17 mouse cellular contexts compared by ENCODE assay signal in the genomic region with DNA sequence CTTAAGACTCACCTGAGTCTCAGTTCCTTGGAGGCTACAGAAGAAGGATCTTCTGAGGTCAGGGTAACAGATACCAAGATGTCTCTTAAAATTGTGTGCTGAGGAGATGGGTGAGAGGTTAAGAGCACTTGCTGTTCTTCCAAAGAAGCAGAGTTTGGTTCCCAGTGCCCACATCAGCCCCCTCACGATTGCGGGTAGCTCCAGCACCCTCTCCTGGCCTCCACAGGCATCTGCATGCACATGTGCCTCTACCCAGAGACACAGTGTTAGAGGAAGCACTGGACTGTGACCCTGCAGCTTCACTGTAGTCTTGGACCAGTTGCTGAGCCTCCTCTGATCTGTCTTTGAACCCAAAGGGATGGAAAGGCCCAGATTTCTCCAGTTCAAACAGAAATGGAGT. TPM values are rescaled to one million over a fixed set of nuclear protein-coding genes. Genes with fewer than 3 reads are reported as not detected.
DNase-seq lines count a peak whose midpoint lies in the region; ATAC-seq and TF ChIP-seq lines count a peak whose summit lies in the region.
"Had no signal": no experiment of that assay in that cellular context is flagged by ENCODE, and none has a peak within 500 bp of the region (broad histone marks: within the 10 kb centered on the region; RNA-seq: fewer than 3 reads in every experiment).

No protein-coding gene starts in this region.

- no peak overlapping the region for H3K4me2 ChIP-seq in kidney, embryonic 16.5 days (replicated peaks; ENCODE audit: low read depth, low read length)
- no peak overlapping the region for H3K4me2 ChIP-seq in midbrain, embryonic 16.5 days (ENCODE audit: low read length)
- H3K4me2 ChIP-seq: kidney, embryonic 15.5 days; midbrain, embryonic 15.5 days had no signal

- H3K36me3 ChIP-seq in kidney, adult 2 months (ENCODE audit: control insufficient read depth, insufficient read depth, low read length), result no peaks in the 10 kb centered on the region
- peaks cover 6% of the 10 kb centered on the region for H3K36me3 ChIP-seq in kidney, embryonic 16.5 days (ENCODE audit: insufficient read depth, low read length)
- H3K36me3 ChIP-seq in thymus, adult 2 months (ENCODE audit: control insufficient read depth, insufficient read depth, low read length), result no peaks in the 10 kb centered on the region
- H3K36me3 ChIP-seq in midbrain, embryonic 16.5 days (ENCODE audit: control insufficient read depth, insufficient read depth, low read length), result no peaks in the 10 kb centered on the region
- H3K36me3 ChIP-seq: midbrain, embryonic 15.5 days had no signal

- peaks cover 2% of the 10 kb centered on the region; the same call in 1 of the 2 replicates for H3K4me1 ChIP-seq in kidney, adult 2 months (ENCODE audit: control insufficient read depth, insufficient read depth, low read length)
- peaks cover 3% of the 10 kb centered on the region; the same call in 1 of the 2 replicates for H3K4me1 ChIP-seq in kidney, embryonic 16.5 days (ENCODE audit: insufficient read depth, low read length)
- H3K4me1 ChIP-seq in thymus, adult 2 months (replicated peaks; ENCODE audit: control insufficient read depth, insufficient read depth, low read length), result peaks cover 2% of the 10 kb centered on the region; the same call in 1 of the 2 replicates
- peaks cover 3% of the 10 kb centered on the region; the same call in 1 of the 2 replicates for H3K4me1 ChIP-seq in midbrain, embryonic 16.5 days (ENCODE audit: control insufficient read depth, insufficient read depth, low read length)

- POLR2A ChIA-PET in Patski (lab: Charles Lee), result no interaction called here

- CTCF ChIA-PET in Patski (lab: Charles Lee), result no interaction called here

- no peak for DNase-seq in kidney, adult 2 months
- DNase-seq in thymus, postnatal 0 days (ENCODE audit: low spot score), result peak; percentile 3
- no peak for DNase-seq in thymus, adult 2 months
- DNase-seq in Patski (ENCODE audit: low read depth, low spot score), result no peak
- DNase-seq in spleen, postnatal 14 days (ENCODE audit: low spot score in 2 of 2), result no peak
- DNase-seq: adrenal gland, postnatal 25 days; cerebellum, adult 2 months; gastrocnemius, postnatal 14 days; lung, adult 18-20 months; retina, postnatal 1 day; right cerebral cortex, postnatal 4 days had no signal

- H3K9me3 ChIP-seq in kidney, embryonic 16.5 days (ENCODE audit: low read length), result no peaks in the 10 kb centered on the region
- no peaks in the 10 kb centered on the region for H3K9me3 ChIP-seq in midbrain, embryonic 16.5 days (replicated peaks; ENCODE audit: control insufficient read depth, low read length, poor library complexity, severe bottlenecking)
- H3K9me3 ChIP-seq: midbrain, embryonic 15.5 days had no signal

- in situ Hi-C loops in Patski (cut with MboI; ENCODE audit: low pct_unique_long_range_greater_than_20kb), result no loop called here

- no peak overlapping the region for H3K9ac ChIP-seq in kidney, embryonic 16.5 days (replicated peaks; ENCODE audit: low read length)
- H3K9ac ChIP-seq in midbrain, embryonic 16.5 days (ENCODE audit: low read depth, low read length), result no peak overlapping the region
- H3K9ac ChIP-seq: kidney, embryonic 15.5 days; midbrain, embryonic 15.5 days had no signal

- no peak overlapping the region for H3K4me3 ChIP-seq in kidney, adult 2 months (ENCODE audit: insufficient read depth, low read depth, low read length)
- no peak overlapping the region for H3K4me3 ChIP-seq in kidney, embryonic 16.5 days (ENCODE audit: low read length)
- H3K4me3 ChIP-seq in thymus, adult 2 months (ENCODE audit: control insufficient read depth, insufficient read depth, low read length), result no peak overlapping the region
- H3K4me3 ChIP-seq in midbrain, embryonic 16.5 days (ENCODE audit: low read depth, low read length), result no peak overlapping the region
- H3K4me3 ChIP-seq: erythroblast, embryonic 14.5 days; kidney, embryonic 15.5 days; midbrain, embryonic 15.5 days had no signal

- H3K27ac ChIP-seq in kidney, adult 2 months (ENCODE audit: insufficient read depth, low read depth, low read length), result no peak overlapping the region
- H3K27ac ChIP-seq in kidney, embryonic 16.5 days (ENCODE audit: low read length), result no peak overlapping the region
- no peak overlapping the region for H3K27ac ChIP-seq in thymus, adult 2 months (ENCODE audit: control insufficient read depth, insufficient read depth, low read length)
- no peak overlapping the region for H3K27ac ChIP-seq in midbrain, embryonic 16.5 days (ENCODE audit: low read length)
- H3K27ac ChIP-seq: kidney, embryonic 15.5 days; midbrain, embryonic 15.5 days had no signal

- 0 out of 2 replicates have a peak, but pooled peaks have one; percentile 17 for TF ChIP-seq CTCF in kidney, adult 2 months (conservative IDR thresholded peaks at IDR 0.05; ENCODE audit: insufficient read depth, insufficient read length, low read depth, low read length)
- TF ChIP-seq CTCF in thymus, adult 2 months (IDR thresholded peaks at IDR 0.05; ENCODE audit: borderline replicate concordance, control insufficient read depth, extremely low read depth, insufficient read depth, low read length, poor library complexity), result no peak
- peak; percentile 12 for TF ChIP-seq CTCF in Patski (IDR thresholded peaks at IDR 0.05)

- no peak for TF ChIP-seq POLR2A in kidney, adult 2 months (IDR thresholded peaks at IDR 0.05; ENCODE audit: low read depth, low read length)
- TF ChIP-seq POLR2A in thymus, adult 2 months (IDR thresholded peaks at IDR 0.05; ENCODE audit: control insufficient read depth, extremely low read depth, insufficient read depth, low read length, poor library complexity), result no peak

- 68% methylated on average over 2 of the region's 2 CpGs for WGBS in kidney, adult 2 months
- whole genome bisulfite sequencing in kidney, embryonic 16.5 days, result 57% methylated on average over 2 of the region's 2 CpGs
- 72% methylated on average over 2 of the region's 2 CpGs for WGBS in thymus, adult 2 months
- 57% methylated on average over 2 of the region's 2 CpGs for WGBS in midbrain, embryonic 16.5 days

- no peaks in the 10 kb centered on the region for H3K27me3 ChIP-seq in kidney, adult 2 months (replicated peaks; ENCODE audit: control insufficient read depth, insufficient read depth, low read length)
- no peaks in the 10 kb centered on the region for H3K27me3 ChIP-seq in kidney, embryonic 16.5 days (ENCODE audit: insufficient read depth, low read length)
- no peaks in the 10 kb centered on the region for H3K27me3 ChIP-seq in thymus, adult 2 months (ENCODE audit: control insufficient read depth, insufficient read depth, low read length)
- no peaks in the 10 kb centered on the region for H3K27me3 ChIP-seq in Patski
- H3K27me3 ChIP-seq in midbrain, embryonic 16.5 days (ENCODE audit: control insufficient read depth, insufficient read depth, low read depth, low read length), result no peaks in the 10 kb centered on the region
- H3K27me3 ChIP-seq: kidney, embryonic 15.5 days; midbrain, embryonic 15.5 days had no signal

- no peak for ATAC-seq in kidney, embryonic 16.5 days (ENCODE audit: low FRiP score, low TSS enrichment)
- no peak for ATAC-seq in Patski
- ATAC-seq in midbrain, embryonic 16.5 days, result no peak
- ATAC-seq: forebrain, embryonic 16.5 days; midbrain, embryonic 15.5 days had no signal

RNA-seq across cellular contexts. Expression of gene Zfp764, which starts 3.6 kb away (rescaled TPM):
- polyA plus RNA-seq in kidney, adult 2 months (2012; rRNA removed), result 6.2 and 6.6 TPM in 2 replicates
- 9.0 and 9.5 TPM in 2 replicates for polyA plus RNA-seq in kidney, embryonic 16.5 days (2015; fragmentation: Nextera tagmentation; extraction: Ambion mirVana)
- 6.8 and 7.0 TPM in 2 replicates for polyA plus RNA-seq in thymus, postnatal 0 days (2015; fragmentation: Nextera tagmentation; extraction: Ambion mirVana)
- 9.0 and 10.7 TPM in 2 replicates for polyA plus RNA-seq in thymus, adult 2 months (2012; rRNA removed)
- 2.9 TPM for polyA plus RNA-seq in Patski (2021)
- 4.9 and 5.3 TPM in 2 replicates for polyA plus RNA-seq in midbrain, embryonic 16.5 days (2015; fragmentation: Nextera tagmentation; extraction: Ambion mirVana)
- polyA plus RNA-seq: erythroblast, embryonic 14.5 days had no signal

RNA-seq across cellular contexts. Expression of gene E430018J23Rik, which starts 9.6 kb away (rescaled TPM):
- polyA plus RNA-seq in kidney, adult 2 months (2012; rRNA removed), result 5.5 and 7.4 TPM in 2 replicates
- polyA plus RNA-seq in kidney, embryonic 16.5 days (2015; fragmentation: Nextera tagmentation; extraction: Ambion mirVana), result 8.3 and 8.8 TPM in 2 replicates
- 4.4 and 4.9 TPM in 2 replicates for polyA plus RNA-seq in thymus, postnatal 0 days (2015; fragmentation: Nextera tagmentation; extraction: Ambion mirVana)
- polyA plus RNA-seq in thymus, adult 2 months (2012; rRNA removed), result 8.4 and 10.2 TPM in 2 replicates
- polyA plus RNA-seq in Patski (2021), result 10.0 TPM
- 4.9 and 6.3 TPM in 2 replicates for polyA plus RNA-seq in midbrain, embryonic 16.5 days (2015; fragmentation: Nextera tagmentation; extraction: Ambion mirVana)
- polyA plus RNA-seq: erythroblast, embryonic 14.5 days had no signal

RNA-seq across cellular contexts. Expression of gene 9130019O22Rik, which starts 16.0 kb away (rescaled TPM):
- 3.3 and 3.4 TPM in 2 replicates for polyA plus RNA-seq in kidney, adult 2 months (2012; rRNA removed)
- 6.8 and 7.0 TPM in 2 replicates for polyA plus RNA-seq in kidney, embryonic 16.5 days (2015; fragmentation: Nextera tagmentation; extraction: Ambion mirVana)
- 4.8 and 6.0 TPM in 2 replicates for polyA plus RNA-seq in thymus, postnatal 0 days (2015; fragmentation: Nextera tagmentation; extraction: Ambion mirVana)
- 5.9 and 6.4 TPM in 2 replicates for polyA plus RNA-seq in thymus, adult 2 months (2012; rRNA removed)
- 4.9 TPM for polyA plus RNA-seq in Patski (2021)
- 4.6 and 5.4 TPM in 2 replicates for polyA plus RNA-seq in midbrain, embryonic 16.5 days (2015; fragmentation: Nextera tagmentation; extraction: Ambion mirVana)

RNA-seq across cellular contexts. Expression of gene Zfp688, which starts 18.9 kb away (rescaled TPM):
- 19.1 TPM in 2 replicates for polyA plus RNA-seq in kidney, adult 2 months (2012; rRNA removed)
- polyA plus RNA-seq in kidney, embryonic 16.5 days (2015; fragmentation: Nextera tagmentation; extraction: Ambion mirVana), result 28.1 and 32.0 TPM in 2 replicates
- 26.2 and 28.0 TPM in 2 replicates for polyA plus RNA-seq in thymus, postnatal 0 days (2015; fragmentation: Nextera tagmentation; extraction: Ambion mirVana)
- 28.0 and 28.7 TPM in 2 replicates for polyA plus RNA-seq in thymus, adult 2 months (2012; rRNA removed)
- 20.6 TPM for polyA plus RNA-seq in Patski (2021)
- polyA plus RNA-seq in midbrain, embryonic 16.5 days (2015; fragmentation: Nextera tagmentation; extraction: Ambion mirVana), result 27.7 and 28.1 TPM in 2 replicates

RNA-seq across cellular contexts. Expression of gene Zfp747, which starts 27.1 kb away (rescaled TPM):
- 6.5 and 7.2 TPM in 2 replicates for polyA plus RNA-seq in kidney, adult 2 months (2012; rRNA removed)
- polyA plus RNA-seq in kidney, embryonic 16.5 days (2015; fragmentation: Nextera tagmentation; extraction: Ambion mirVana), result 10.6 and 11.3 TPM in 2 replicates
- 7.3 and 8.0 TPM in 2 replicates for polyA plus RNA-seq in thymus, postnatal 0 days (2015; fragmentation: Nextera tagmentation; extraction: Ambion mirVana)
- polyA plus RNA-seq in thymus, adult 2 months (2012; rRNA removed), result 14.4 and 15.2 TPM in 2 replicates
- polyA plus RNA-seq in Patski (2021), result 4.9 TPM
- polyA plus RNA-seq in midbrain, embryonic 16.5 days (2015; fragmentation: Nextera tagmentation; extraction: Ambion mirVana), result 10.1 and 10.5 TPM in 2 replicates
